Mouse (Mus musculus) lung, embryonic 15.5 days (tissue): ENCODE results near the gene Acaa1a. TPM values are rescaled to one million over a fixed set of nuclear protein-coding genes. Genes with fewer than 3 reads are reported as not detected.

Source experiments
- polyA plus RNA-seq: library from polyadenylated mRNA; unstranded; fragments of >200 nt; fragmentation: Nextera tagmentation; extraction: Ambion mirVana; gene quantifications from 2 replicates; pipeline ENCODE4 v1.2.1, GENCODE M21; 2015

Gene Acaa1a
- polyA plus RNA-seq, 1 experiment from 2014 or later = 121 TPM

Other genes with a start within 250 kb of the Acaa1a start
- gene Plcd1, start 246.2 kb upstream of the Acaa1a start, polyA plus RNA-seq = 15.5 and 17.7 TPM in 2 replicates
- gene Dlec1, start 237.2 kb upstream of the Acaa1a start, polyA plus RNA-seq = 1.3 and 1.4 TPM in 2 replicates
- 1.2 and 1.6 TPM in 2 replicates for gene Acaa1b, start 182.6 kb upstream of the Acaa1a start, polyA plus RNA-seq
- gene Gm47289, start 180.5 kb upstream of the Acaa1a start, polyA plus RNA-seq = not detected in 2 replicates
- not detected in 2 replicates for gene Slc22a13, start 130.6 kb upstream of the Acaa1a start, polyA plus RNA-seq
- gene Oxsr1, start 17.2 kb upstream of the Acaa1a start, polyA plus RNA-seq = 10.3 and 11.3 TPM in 2 replicates
- 29.4 and 32.0 TPM in 2 replicates for gene Myd88, start 1.7 kb downstream of the Acaa1a start, polyA plus RNA-seq
- gene Xylb, start 17.7 kb downstream of the Acaa1a start, polyA plus RNA-seq = 4.3 and 4.9 TPM in 2 replicates
- 0.10 TPM in 1 of 2 replicates, not detected in the other for gene Slc22a14, start 25.9 kb downstream of the Acaa1a start, polyA plus RNA-seq
- 14.1 and 18.8 TPM in 2 replicates for gene Acvr2b, start 62.4 kb downstream of the Acaa1a start, polyA plus RNA-seq
- 27.3 and 29.2 TPM in 2 replicates for gene Exog, start 105.3 kb downstream of the Acaa1a start, polyA plus RNA-seq
- gene Scn5a, start 239.3 kb downstream of the Acaa1a start, polyA plus RNA-seq = 0.79 and 0.87 TPM in 2 replicates